Mouse (Mus musculus): ENCODE results near the gene Ccdc85c. TPM values are rescaled to one million over a fixed set of nuclear protein-coding genes. Genes with fewer than 3 reads are reported as not detected.

Gene Ccdc85c
- polyA plus RNA-seq, 1 experiment: 100 TPM

- TF ChIP-seq POLR2A (IDR thresholded peaks at IDR 0.05; ENCODE audit: low read depth, low read length): no peak
- TF ChIP-seq CTCF (IDR thresholded peaks at IDR 0.05; ENCODE audit: extremely low read depth, insufficient read length, insufficient replicate concordance, low read depth, low read length): no peak
- H3K27ac ChIP-seq (ENCODE audit: insufficient read depth, low read depth, low read length): no peak overlapping the region
- H3K27me3 ChIP-seq (ENCODE audit: control insufficient read depth, insufficient read depth, low read length): no peaks in the 10 kb centered on the region
- H3K36me3 ChIP-seq (ENCODE audit: control insufficient read depth, insufficient read depth, low read length): no peaks in the 10 kb centered on the region
- 49% methylated on average over 5 of the region's 5 CpGs for WGBS
- no peak overlapping the region for H3K4me3 ChIP-seq (ENCODE audit: low read depth, low read length)
- H3K4me1 ChIP-seq (ENCODE audit: control insufficient read depth, insufficient read depth, insufficient read length, low read length): peaks cover 54% of the 10 kb centered on the region
These were observed 35.8 kb downstream of the Ccdc85c start for GRCm38 (mm10) chr12:108239441-108239840.

- 77% methylated on average over 17 of the region's 17 CpGs for WGBS
- H3K4me3 ChIP-seq (ENCODE audit: low read depth, low read length): no peak overlapping the region
- H3K4me1 ChIP-seq (ENCODE audit: control insufficient read depth, insufficient read depth, insufficient read length, low read length): peaks cover 54% of the 10 kb centered on the region
- H3K27ac ChIP-seq (ENCODE audit: insufficient read depth, low read depth, low read length): no peak overlapping the region
- H3K36me3 ChIP-seq (ENCODE audit: control insufficient read depth, insufficient read depth, low read length): no peaks in the 10 kb centered on the region
- H3K27me3 ChIP-seq (ENCODE audit: control insufficient read depth, insufficient read depth, low read length): no peaks in the 10 kb centered on the region
- TF ChIP-seq POLR2A (IDR thresholded peaks at IDR 0.05; ENCODE audit: low read depth, low read length): no peak
- TF ChIP-seq CTCF (IDR thresholded peaks at IDR 0.05; ENCODE audit: extremely low read depth, insufficient read length, insufficient replicate concordance, low read depth, low read length): no peak
These were observed 36.7 kb downstream of the Ccdc85c start for GRCm38 (mm10) chr12:108238395-108239035.

- TF ChIP-seq CTCF (IDR thresholded peaks at IDR 0.05; ENCODE audit: extremely low read depth, insufficient read length, insufficient replicate concordance, low read depth, low read length): no peak
- no peak for TF ChIP-seq POLR2A (IDR thresholded peaks at IDR 0.05; ENCODE audit: low read depth, low read length)
- H3K27ac ChIP-seq (ENCODE audit: insufficient read depth, low read depth, low read length): peak overlapping the region; percentile 83
- WGBS: 53% methylated on average over 6 of the region's 6 CpGs
- H3K36me3 ChIP-seq (ENCODE audit: control insufficient read depth, insufficient read depth, low read length): no peaks in the 10 kb centered on the region
- H3K4me3 ChIP-seq (ENCODE audit: low read depth, low read length): no peak overlapping the region
- peaks cover 64% of the 10 kb centered on the region for H3K4me1 ChIP-seq (ENCODE audit: control insufficient read depth, insufficient read depth, insufficient read length, low read length)
- H3K27me3 ChIP-seq (ENCODE audit: control insufficient read depth, insufficient read depth, low read length): no peaks in the 10 kb centered on the region
These were observed 37.8 kb downstream of the Ccdc85c start for GRCm38 (mm10) chr12:108237300-108238006.

GRCm38 (mm10) chr12:108235976-108236555, 39.2 kb downstream of the Ccdc85c start:
- TF ChIP-seq POLR2A (IDR thresholded peaks at IDR 0.05; ENCODE audit: low read depth, low read length) (no peak), CTCF (IDR thresholded peaks at IDR 0.05; ENCODE audit: extremely low read depth, insufficient read length, insufficient replicate concordance, low read depth, low read length) (no peak)
- whole genome bisulfite sequencing: 60% methylated on average over 18 of the region's 18 CpGs
- Histone ChIP-seq H3K27ac (ENCODE audit: insufficient read depth, low read depth, low read length) (peak overlapping the region; percentile 86), H3K4me3 (ENCODE audit: low read depth, low read length) (no peak overlapping the region), H3K27me3 (ENCODE audit: control insufficient read depth, insufficient read depth, low read length) (no peaks in the 10 kb centered on the region), H3K4me1 (ENCODE audit: control insufficient read depth, insufficient read depth, insufficient read length, low read length) (peaks cover 66% of the 10 kb centered on the region), H3K36me3 (ENCODE audit: control insufficient read depth, insufficient read depth, low read length) (no peaks in the 10 kb centered on the region)

GRCm38 (mm10) chr12:108234832-108235602, 40.2 kb downstream of the Ccdc85c start:
- WGBS: 26% methylated on average over 14 of the region's 14 CpGs
- Histone ChIP-seq H3K4me1 (ENCODE audit: control insufficient read depth, insufficient read depth, insufficient read length, low read length) (peaks cover 69% of the 10 kb centered on the region), H3K27me3 (ENCODE audit: control insufficient read depth, insufficient read depth, low read length) (no peaks in the 10 kb centered on the region), H3K27ac (ENCODE audit: insufficient read depth, low read depth, low read length) (peak overlapping the region; percentile 97), H3K4me3 (ENCODE audit: low read depth, low read length) (peak overlapping the region; percentile 3), H3K36me3 (ENCODE audit: control insufficient read depth, insufficient read depth, low read length) (no peaks in the 10 kb centered on the region)
- no peak for TF ChIP-seq POLR2A (IDR thresholded peaks at IDR 0.05; ENCODE audit: low read depth, low read length)
- TF ChIP-seq CTCF (IDR thresholded peaks at IDR 0.05; ENCODE audit: extremely low read depth, insufficient read length, insufficient replicate concordance, low read depth, low read length): no peak

- TF ChIP-seq POLR2A (IDR thresholded peaks at IDR 0.05; ENCODE audit: low read depth, low read length) (no peak), CTCF (IDR thresholded peaks at IDR 0.05; ENCODE audit: extremely low read depth, insufficient read length, insufficient replicate concordance, low read depth, low read length) (no peak)
- H3K27ac ChIP-seq (ENCODE audit: insufficient read depth, low read depth, low read length): peak overlapping the region; percentile 97
- H3K4me1 ChIP-seq (ENCODE audit: control insufficient read depth, insufficient read depth, insufficient read length, low read length): peaks cover 65% of the 10 kb centered on the region
- 0 out of 2 replicates have a peak overlapping the region, but pooled peaks have one; percentile 1 for H3K4me3 ChIP-seq (ENCODE audit: low read depth, low read length)
- no peaks in the 10 kb centered on the region for H3K36me3 ChIP-seq (ENCODE audit: control insufficient read depth, insufficient read depth, low read length)
- WGBS: 30% methylated on average over 6 of the region's 6 CpGs
- H3K27me3 ChIP-seq (ENCODE audit: control insufficient read depth, insufficient read depth, low read length): no peaks in the 10 kb centered on the region
These were observed 41.5 kb downstream of the Ccdc85c start for GRCm38 (mm10) chr12:108233736-108234135.
